Mouse (Mus musculus): Measurements from ENCODE around the gene Gm5538. TPM values are rescaled to one million over a fixed set of nuclear protein-coding genes. Genes with fewer than 3 reads are reported as not detected.

The Gm5538 gene
- not detected for total RNA-seq (2022)

DNA sequence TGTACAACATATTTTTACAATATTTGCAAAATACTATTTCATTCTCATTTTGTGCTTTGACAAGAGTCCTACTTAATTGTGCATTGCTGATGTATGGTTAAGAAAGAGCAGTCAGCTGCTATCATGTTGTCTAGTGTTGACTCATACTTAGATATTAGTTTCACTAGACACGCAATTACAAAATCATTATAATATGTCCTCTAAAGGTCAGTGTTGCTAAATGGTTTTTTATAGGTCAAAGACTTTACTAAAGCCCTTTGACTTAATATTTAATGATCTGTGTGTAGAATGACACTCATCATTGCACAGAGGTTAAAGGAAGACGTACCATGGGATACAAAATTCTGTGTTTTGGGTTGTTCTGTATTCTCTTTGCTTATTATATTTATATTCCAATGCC is at the start of gene Gm5538:
TSS of gene Gm5538 (plus strand) at position 301 of the 400 bp plus-strand sequence.
- no peak for DNase-seq (ENCODE audit: low spot score in 2 of 2)

DNA sequence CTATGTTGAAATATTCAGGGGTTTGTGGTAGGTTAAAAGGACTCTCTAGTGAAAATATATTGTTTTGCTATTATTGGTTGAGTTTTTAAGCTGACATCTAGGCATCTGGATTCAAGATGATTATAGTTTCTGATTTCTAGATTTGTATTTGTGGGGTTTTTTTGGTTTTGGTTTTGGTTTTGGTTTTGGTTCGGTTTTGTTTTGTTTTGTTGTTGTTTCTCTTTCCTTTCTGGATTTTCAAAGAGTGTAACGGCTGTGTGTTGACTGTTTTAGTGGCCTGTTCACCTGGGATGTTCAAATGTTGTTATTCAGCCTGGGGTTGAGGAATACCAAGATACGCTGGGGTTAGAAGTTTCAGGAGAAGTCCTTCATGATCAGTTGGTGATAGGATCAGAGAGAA is 32.2 kb upstream of the Gm5538 start:
- no peak for DNase-seq (ENCODE audit: low spot score in 2 of 2)

DNA sequence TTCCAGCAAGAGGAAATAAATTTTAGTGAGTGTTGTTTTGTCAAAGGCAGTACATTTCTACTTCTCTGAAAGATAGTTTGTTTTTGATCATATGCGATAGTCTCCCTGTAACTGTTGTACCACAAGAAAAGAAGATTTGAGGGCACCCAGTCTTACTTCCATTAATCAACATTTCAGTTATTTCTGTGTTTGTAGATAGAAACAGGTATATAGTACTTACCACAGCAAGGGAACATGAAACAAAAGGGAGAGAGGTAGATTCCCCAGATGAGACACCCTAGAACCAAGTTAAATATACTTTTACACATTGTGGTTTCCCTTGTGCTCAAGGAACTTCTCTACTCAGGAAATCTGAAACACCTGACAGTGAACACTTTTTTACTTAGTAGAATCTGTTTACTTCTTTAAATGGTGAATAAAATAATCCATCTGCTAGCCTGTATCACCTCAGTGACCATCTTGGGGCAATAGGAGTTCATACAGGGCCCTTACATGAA is 26.9 kb upstream of the Gm5538 start:
- DNase-seq (ENCODE audit: low spot score in 2 of 2) = no peak

DNA sequence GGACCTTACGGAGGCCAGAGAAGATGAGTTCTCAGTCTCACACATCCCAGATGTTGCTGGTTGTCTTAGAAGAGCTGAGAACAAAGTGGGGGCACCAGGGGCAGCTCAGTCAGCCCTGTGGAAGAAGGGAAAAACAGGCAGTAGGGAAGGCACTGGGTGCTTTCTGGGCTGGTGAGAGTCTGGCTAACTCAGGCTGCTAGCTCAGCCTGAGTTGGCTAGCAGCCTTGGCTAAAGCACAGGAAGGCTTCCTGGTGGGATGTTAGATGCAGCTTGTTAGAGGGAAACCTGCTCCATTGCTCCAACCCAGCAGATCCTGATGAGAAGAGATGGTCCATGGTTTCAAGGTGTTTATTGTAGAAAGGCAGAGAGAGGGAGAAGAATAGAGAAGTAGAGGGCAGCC is 10.3 kb downstream of the Gm5538 start:
- DNase-seq (ENCODE audit: low spot score in 2 of 2) = no peak

DNA sequence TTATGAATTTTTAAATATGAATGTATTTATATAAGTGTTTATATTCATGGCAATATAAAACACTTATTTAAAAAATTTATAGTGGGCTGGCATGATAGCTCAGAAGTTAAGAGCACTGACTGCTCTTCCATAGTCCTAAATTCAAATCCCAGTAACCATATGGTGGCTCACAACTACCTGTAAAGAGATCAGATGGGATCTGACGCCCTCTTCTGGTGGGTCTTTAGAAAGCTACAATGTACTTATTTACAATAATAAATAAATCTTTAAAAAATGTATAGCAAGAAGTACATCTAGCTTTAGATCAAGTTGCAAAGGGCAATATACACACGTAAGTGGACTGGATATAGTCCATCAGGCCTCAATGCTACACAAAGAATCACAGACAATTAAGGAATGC is 14.6 kb downstream of the Gm5538 start:
- DNase-seq (ENCODE audit: low spot score in 2 of 2) = no peak

Other genes with a start within 250 kb of the Gm5538 start
- not detected for gene Gm8298, start 131.3 kb downstream of the Gm5538 start, total RNA-seq (2022)
- not detected for gene C130079G13Rik, start 195.4 kb downstream of the Gm5538 start, total RNA-seq (2022)